Mouse (Mus musculus): ENCODE measurements around the gene Tnfrsf11a. TPM values are rescaled to one million over a fixed set of nuclear protein-coding genes. Genes with fewer than 3 reads are reported as not detected.
"Not testable (repeated sequence)": the region's sequence is repeated elsewhere in the genome, so short reads cannot be mapped to it uniquely, and the experiment has no call there.

Gene Tnfrsf11a
- polyA plus RNA-seq, 1 experiment from 2014 or later: 7.0 TPM

- ATAC-seq: peak; percentile 90
- no peak overlapping the region for H3K4me3 ChIP-seq (ENCODE audit: low read length)
- 76% methylated on average over 1 of the region's 1 CpGs for WGBS
Measured at GRCm38 (mm10) chr1:105752944-105753343, 27.6 kb upstream of the Tnfrsf11a start.

GRCm38 (mm10) chr1:105758798-105759197 lies 21.7 kb upstream of the Tnfrsf11a start:
- Histone ChIP-seq H3K9me3 (ENCODE audit: control insufficient read depth, low read length) (no peaks in the 10 kb centered on the region), H3K4me2 (ENCODE audit: low read depth, low read length) (no peak overlapping the region), H3K27ac (ENCODE audit: low read length) (no peak overlapping the region), H3K27me3 (replicated peaks; ENCODE audit: control insufficient read depth, insufficient read depth, low read length) (no peaks in the 10 kb centered on the region), H3K4me3 (ENCODE audit: low read length) (no peak overlapping the region), H3K9ac (ENCODE audit: low read depth, low read length) (no peak overlapping the region), H3K36me3 (ENCODE audit: control insufficient read depth, insufficient read depth, low read length) (no peaks in the 10 kb centered on the region), H3K4me1 (ENCODE audit: control insufficient read depth, insufficient read depth, low read length) (no peaks in the 10 kb centered on the region)
- WGBS: 83% methylated on average over 4 of the region's 4 CpGs
- ATAC-seq: no peak

More at GRCm38 (mm10) chr1:105752944-105753343, 27.6 kb upstream of the Tnfrsf11a start:
- Histone ChIP-seq H3K4me1 (ENCODE audit: control insufficient read depth, insufficient read depth, low read length) (0 out of 2 replicates have a peak, but pooled peaks cover 3% of the 10 kb centered on the region), H3K4me2 (ENCODE audit: low read depth, low read length) (no peak overlapping the region), H3K9ac (ENCODE audit: low read depth, low read length) (no peak overlapping the region), H3K36me3 (ENCODE audit: control insufficient read depth, insufficient read depth, low read length) (no peaks in the 10 kb centered on the region), H3K27ac (ENCODE audit: low read length) (no peak overlapping the region; the same call in none of the 2 replicates), H3K9me3 (ENCODE audit: control insufficient read depth, low read length) (no peaks in the 10 kb centered on the region), H3K27me3 (replicated peaks; ENCODE audit: control insufficient read depth, insufficient read depth, low read length) (no peaks in the 10 kb centered on the region)

GRCm38 (mm10) chr1:105759422-105760165 lies 20.9 kb upstream of the Tnfrsf11a start:
- peak; percentile 99 for ATAC-seq
- Histone ChIP-seq H3K9me3 (ENCODE audit: control insufficient read depth, low read length) (no peaks in the 10 kb centered on the region), H3K9ac (ENCODE audit: low read depth, low read length) (no peak overlapping the region), H3K36me3 (ENCODE audit: control insufficient read depth, insufficient read depth, low read length) (no peaks in the 10 kb centered on the region), H3K4me3 (ENCODE audit: low read length) (no peak overlapping the region), H3K27me3 (replicated peaks; ENCODE audit: control insufficient read depth, insufficient read depth, low read length) (no peaks in the 10 kb centered on the region), H3K4me2 (ENCODE audit: low read depth, low read length) (no peak overlapping the region; the same call in 1 of the 2 replicates), H3K27ac (ENCODE audit: low read length) (peak overlapping the region; percentile 69), H3K4me1 (ENCODE audit: control insufficient read depth, insufficient read depth, low read length) (no peaks in the 10 kb centered on the region)
- WGBS: 48% methylated on average over 3 of the region's 3 CpGs

- H3K9ac ChIP-seq (ENCODE audit: low read depth, low read length): no peak overlapping the region
- 65% methylated on average over 8 of the region's 8 CpGs for WGBS
- ATAC-seq: 0 out of 2 replicates have a peak, but pooled peaks have one; percentile 38
Measured at GRCm38 (mm10) chr1:105765586-105765985, 14.9 kb upstream of the Tnfrsf11a start.

GRCm38 (mm10) chr1:105766099-105766498 lies 14.4 kb upstream of the Tnfrsf11a start:
- H3K9me3 ChIP-seq (ENCODE audit: control insufficient read depth, low read length); H3K4me2 ChIP-seq (ENCODE audit: low read depth, low read length); ATAC-seq; H3K36me3 ChIP-seq (ENCODE audit: control insufficient read depth, insufficient read depth, low read length); H3K4me3 ChIP-seq (ENCODE audit: low read length); H3K4me1 ChIP-seq (ENCODE audit: control insufficient read depth, insufficient read depth, low read length); H3K27me3 ChIP-seq (replicated peaks; ENCODE audit: control insufficient read depth, insufficient read depth, low read length); H3K27ac ChIP-seq (ENCODE audit: low read length); H3K9ac ChIP-seq (ENCODE audit: low read depth, low read length): not testable (repeated sequence)
- 64% methylated on average over 9 of the region's 9 CpGs for WGBS

More at GRCm38 (mm10) chr1:105765586-105765985, 14.9 kb upstream of the Tnfrsf11a start:
- no peaks in the 10 kb centered on the region for H3K27me3 ChIP-seq (replicated peaks; ENCODE audit: control insufficient read depth, insufficient read depth, low read length)
- no peak overlapping the region for H3K4me2 ChIP-seq (ENCODE audit: low read depth, low read length)
- no peak overlapping the region for H3K27ac ChIP-seq (ENCODE audit: low read length)
- no peak overlapping the region for H3K4me3 ChIP-seq (ENCODE audit: low read length)
- no peaks in the 10 kb centered on the region for H3K9me3 ChIP-seq (ENCODE audit: control insufficient read depth, low read length)
- H3K4me1 ChIP-seq (ENCODE audit: control insufficient read depth, insufficient read depth, low read length): no peaks in the 10 kb centered on the region
- no peaks in the 10 kb centered on the region for H3K36me3 ChIP-seq (ENCODE audit: control insufficient read depth, insufficient read depth, low read length)

- no peak overlapping the region for H3K4me2 ChIP-seq (ENCODE audit: low read depth, low read length)
- WGBS: 93% methylated on average over 2 of the region's 2 CpGs
- ATAC-seq: no peak
- H3K9me3 ChIP-seq (ENCODE audit: control insufficient read depth, low read length): no peaks in the 10 kb centered on the region
- no peaks in the 10 kb centered on the region for H3K27me3 ChIP-seq (replicated peaks; ENCODE audit: control insufficient read depth, insufficient read depth, low read length)
- H3K4me1 ChIP-seq (ENCODE audit: control insufficient read depth, insufficient read depth, low read length): no peaks in the 10 kb centered on the region
- no peak overlapping the region for H3K27ac ChIP-seq (ENCODE audit: low read length)
- no peaks in the 10 kb centered on the region for H3K36me3 ChIP-seq (ENCODE audit: control insufficient read depth, insufficient read depth, low read length)
- no peak overlapping the region for H3K9ac ChIP-seq (ENCODE audit: low read depth, low read length)
- no peak overlapping the region for H3K4me3 ChIP-seq (ENCODE audit: low read length)
Measured at GRCm38 (mm10) chr1:105768397-105768796, 12.1 kb upstream of the Tnfrsf11a start.

GRCm38 (mm10) chr1:105770685-105771084 lies 9.8 kb upstream of the Tnfrsf11a start:
- ATAC-seq: no peak
- H3K4me3 ChIP-seq (ENCODE audit: low read length): no peak overlapping the region
- 86% methylated on average over 2 of the region's 2 CpGs for WGBS

GRCm38 (mm10) chr1:105776426-105776825 lies 4.1 kb upstream of the Tnfrsf11a start:
- no peaks in the 10 kb centered on the region for H3K9me3 ChIP-seq (ENCODE audit: control insufficient read depth, low read length)
- 90% methylated on average over 4 of the region's 4 CpGs for WGBS
- H3K9ac ChIP-seq (ENCODE audit: low read depth, low read length): no peak overlapping the region
- no peak overlapping the region for H3K4me3 ChIP-seq (ENCODE audit: low read length)
- no peaks in the 10 kb centered on the region for H3K27me3 ChIP-seq (replicated peaks; ENCODE audit: control insufficient read depth, insufficient read depth, low read length)
- H3K4me2 ChIP-seq (ENCODE audit: low read depth, low read length): no peak overlapping the region
- H3K36me3 ChIP-seq (ENCODE audit: control insufficient read depth, insufficient read depth, low read length): no peaks in the 10 kb centered on the region
- no peaks in the 10 kb centered on the region for H3K4me1 ChIP-seq (ENCODE audit: control insufficient read depth, insufficient read depth, low read length)
- no peak overlapping the region for H3K27ac ChIP-seq (ENCODE audit: low read length)
- ATAC-seq: no peak

More at GRCm38 (mm10) chr1:105770685-105771084, 9.8 kb upstream of the Tnfrsf11a start:
- no peak overlapping the region for H3K27ac ChIP-seq (ENCODE audit: low read length)
- no peaks in the 10 kb centered on the region for H3K36me3 ChIP-seq (ENCODE audit: control insufficient read depth, insufficient read depth, low read length)
- H3K27me3 ChIP-seq (replicated peaks; ENCODE audit: control insufficient read depth, insufficient read depth, low read length): no peaks in the 10 kb centered on the region
- H3K4me1 ChIP-seq (ENCODE audit: control insufficient read depth, insufficient read depth, low read length): no peaks in the 10 kb centered on the region
- H3K9ac ChIP-seq (ENCODE audit: low read depth, low read length): no peak overlapping the region
- no peak overlapping the region for H3K4me2 ChIP-seq (ENCODE audit: low read depth, low read length)
- no peaks in the 10 kb centered on the region for H3K9me3 ChIP-seq (ENCODE audit: control insufficient read depth, low read length)

- Histone ChIP-seq H3K36me3 (ENCODE audit: control insufficient read depth, insufficient read depth, low read length) (no peaks in the 10 kb centered on the region), H3K27ac (ENCODE audit: low read length) (no peak overlapping the region), H3K9ac (ENCODE audit: low read depth, low read length) (peak overlapping the region; percentile 92), H3K9me3 (ENCODE audit: control insufficient read depth, low read length) (no peaks in the 10 kb centered on the region), H3K4me1 (ENCODE audit: control insufficient read depth, insufficient read depth, low read length) (peaks cover 2% of the 10 kb centered on the region; the same call in 1 of the 2 replicates), H3K4me2 (ENCODE audit: low read depth, low read length) (peak overlapping the region; percentile 84), H3K4me3 (ENCODE audit: low read length) (peak overlapping the region; percentile 83), H3K27me3 (replicated peaks; ENCODE audit: control insufficient read depth, insufficient read depth, low read length) (no peaks in the 10 kb centered on the region)
- peak; percentile 7; the same call in 1 of the 2 replicates for ATAC-seq
- 31% methylated on average over 12 of the region's 12 CpGs for whole genome bisulfite sequencing
Measured at GRCm38 (mm10) chr1:105780079-105780456, 450 bp upstream of the Tnfrsf11a start.
